ENCODE assay signal across 14 mouse cellular contexts in the genomic region with DNA sequence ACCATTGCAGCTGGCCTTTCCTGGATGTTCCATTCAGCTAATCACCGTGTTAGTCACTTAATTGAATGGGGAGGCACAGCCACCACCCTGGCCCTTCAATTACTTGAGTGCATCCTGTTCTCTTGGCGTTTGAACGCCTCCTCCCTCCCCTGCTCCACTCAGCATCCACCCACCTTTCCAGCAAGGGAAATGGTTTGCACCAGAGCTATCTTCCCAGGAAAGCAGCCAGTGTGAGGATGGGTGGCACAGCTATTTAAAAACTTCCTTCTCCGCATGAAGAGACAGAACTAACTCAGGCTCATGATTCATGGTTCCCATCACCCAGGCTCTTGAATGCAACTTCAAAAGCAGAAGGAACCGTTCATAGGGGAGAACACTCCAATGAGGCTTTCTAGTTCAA. TPM values are rescaled to one million over a fixed set of nuclear protein-coding genes. Genes with fewer than 3 reads are reported as not detected.
DNase-seq lines count a peak whose midpoint lies in the region.
"Had no signal": no experiment of that assay in that cellular context is flagged by ENCODE, and none has a peak within 500 bp of the region (broad histone marks: within the 10 kb centered on the region; RNA-seq: fewer than 3 reads in every experiment).

No protein-coding gene starts in this region.

- DNase-seq in adrenal gland, adult (ENCODE audit: inconsistent age in 2 of 2, low spot score in 1 of 2): peak; percentile 31 to 48
- no peak for DNase-seq in adrenal gland, adult 18-20 months (ENCODE audit: low spot score in 2 of 2)
- peak; percentile 87 for DNase-seq in right cerebral cortex, adult 18-20 months
- DNase-seq in right cerebral cortex, postnatal 4 days: no peak
- DNase-seq in left cerebral cortex, postnatal 36 days (ENCODE audit: low spot score in 2 of 2): peak; percentile 63 to 75
- no peak for DNase-seq in thymus, adult 18-20 months
- no peak for DNase-seq in spleen, postnatal 14 days (ENCODE audit: low spot score in 2 of 2)
- no peak for DNase-seq in gastrocnemius, postnatal 4 days (ENCODE audit: low spot score in 2 of 2)
- DNase-seq: adrenal gland, adult 2 months; cerebellum, adult 2 months; gastrocnemius, postnatal 25 days; lung, embryonic 14.5 days; thymus, postnatal 14 days had no signal

- intact Hi-C loops in left cerebral cortex, postnatal 36 days (cut with DNase I): no loop called here

RNA-seq across cellular contexts. Expression of gene Agap1, which starts 37.7 kb away (rescaled TPM):
- 10 to 100 TPM; 44.7 to 59.1 TPM for total RNA-seq in adrenal gland, adult 18-20 months (2021)
- total RNA-seq in left cerebral cortex, postnatal 36 days (2021): 100 to 1,000 TPM; 244 to 260 TPM
- 10 to 100 TPM; 83.4 to 86.1 TPM for total RNA-seq in gastrocnemius, postnatal 4 days (2021)
- total RNA-seq: MEL had no signal

Comparison
In these comparisons a context has a peak if more than half of its experiments do, and no peak if none do; other contexts are left out.
1. DNase-seq: peak in adrenal gland, adult (2 of 2), right cerebral cortex, adult 18-20 months (single experiment) and left cerebral cortex, postnatal 36 days (2 of 2); none in adrenal gland, adult 18-20 months (0 of 2), right cerebral cortex, postnatal 4 days (single experiment), thymus, adult 18-20 months (0 of 2), spleen, postnatal 14 days (0 of 2) and gastrocnemius, postnatal 4 days (0 of 2).